Mouse (Mus musculus) intestine, embryonic 14.5 days (tissue): ENCODE measurements around the gene Slc38a6. TPM values are rescaled to one million over a fixed set of nuclear protein-coding genes. Genes with fewer than 3 reads are reported as not detected.
A peak's percentile ranks its signal among the peaks of the same experiment; 100 is the strongest.

Experiments
- ATAC-seq: fragments of 200-750 bp; cut with Nextera tagmentation; replicated peaks from 2 replicates; pipeline ENCODE4 v1.8.0; 2017; ENCODE audit warnings: low read depth, moderate number of reproducible peaks, moderate TSS enrichment, moderate library complexity; ENCODE audit not compliant: low FRiP score, low TSS enrichment
- DNase-seq: peaks from one replicate; pipeline ENCODE4 v3.0.0-alpha.2; 2018; ENCODE audit warnings: low spot score
- H3K27ac ChIP-seq: fragments of 300-500 bp; sonication (generic); 2 replicates; pipeline ENCODE4 v1.5.1; 2014; ENCODE audit warnings: low read depth, mild to moderate bottlenecking, control low read depth
- H3K27me3 ChIP-seq: fragments of 300-500 bp; sonication (generic); replicated peaks from 2 replicates; pipeline ENCODE4 v1.6.1; 2014; ENCODE audit warnings: low read length, control low read depth; ENCODE audit not compliant: control insufficient read depth, insufficient read depth
- H3K36me3 ChIP-seq: fragments of 300-500 bp; sonication (generic); 2 replicates; pipeline ENCODE4 v1.6.1; 2014; ENCODE audit warnings: low read length, control low read depth; ENCODE audit not compliant: control insufficient read depth, insufficient read depth
- H3K4me1 ChIP-seq: fragments of 300-500 bp; sonication (generic); replicated peaks from 2 replicates; pipeline ENCODE4 v1.6.1; 2014; ENCODE audit warnings: low read length, control low read depth, mixed read lengths; ENCODE audit not compliant: control insufficient read depth, insufficient read depth
- H3K4me2 ChIP-seq: fragments of 300-500 bp; sonication (generic); 2 replicates; pipeline ENCODE4 v1.6.1; 2014; ENCODE audit warnings: low read length
- H3K4me3 ChIP-seq: fragments of 300-500 bp; sonication (generic); 2 replicates; pipeline ENCODE4 v1.5.1; 2014; ENCODE audit warnings: low read depth, low read length, control low read depth, mixed read lengths
- H3K9ac ChIP-seq: fragments of 300-500 bp; sonication (generic); 2 replicates; pipeline ENCODE4 v1.6.1; 2014; ENCODE audit warnings: mild to moderate bottlenecking, low read length
- H3K9me3 ChIP-seq: fragments of 300-500 bp; sonication (generic); 2 replicates; pipeline ENCODE4 v1.6.1; 2016; ENCODE audit warnings: low read length, control low read depth; ENCODE audit not compliant: control insufficient read depth
- WGBS: fragments of 180-500 bp; shearing (Covaris S2); extraction: QIAGEN DNeasy Blood & Tissue Kit; methylation state at CpG from one replicate; pipeline ENCODE4 v1.1.7; 2014; 5-methylcytosine and 5-hydroxymethylcytosine counted together
- polyA plus RNA-seq: library from polyadenylated mRNA; unstranded; fragments of >200 nt; fragmentation: Nextera tagmentation; extraction: Ambion mirVana; gene quantifications from 2 replicates; pipeline ENCODE4 v1.2.1, GENCODE M21; 2014

Slc38a6 gene
- polyA plus RNA-seq, 1 experiment from 2014 or later = 9.6 TPM

- Histone ChIP-seq H3K27ac (no peak overlapping the region), H3K4me1 (no peaks in the 10 kb centered on the region; the same call in 1 of the 2 replicates), H3K4me3 (no peak overlapping the region), H3K9me3 (no peaks in the 10 kb centered on the region), H3K4me2 (no peak overlapping the region), H3K36me3 (0 out of 2 replicates have a peak, but pooled peaks cover 4% of the 10 kb centered on the region), H3K9ac (no peak overlapping the region), H3K27me3 (no peaks in the 10 kb centered on the region)
- 95% methylated on average over 4 of the region's 4 CpGs for WGBS
- no peak for ATAC-seq
- no peak for DNase-seq
Measured at GRCm38 (mm10) chr12:73344300-73344699, 57.7 kb downstream of the Slc38a6 start.

- Histone ChIP-seq H3K4me2 (no peak overlapping the region), H3K36me3 (0 out of 2 replicates have a peak, but pooled peaks cover 4% of the 10 kb centered on the region), H3K27ac (no peak overlapping the region), H3K27me3 (no peaks in the 10 kb centered on the region), H3K9me3 (no peaks in the 10 kb centered on the region), H3K4me1 (no peaks in the 10 kb centered on the region; the same call in 1 of the 2 replicates), H3K9ac (no peak overlapping the region), H3K4me3 (no peak overlapping the region)
- ATAC-seq (no peak), DNase-seq (no peak)
- 81% methylated on average over 12 of the region's 12 CpGs for WGBS
Measured at GRCm38 (mm10) chr12:73345157-73345556, 58.6 kb downstream of the Slc38a6 start.

GRCm38 (mm10) chr12:73347202-73347601, 60.6 kb downstream of the Slc38a6 start:
- H3K27ac ChIP-seq = no peak overlapping the region
- no peaks in the 10 kb centered on the region for H3K27me3 ChIP-seq
- ATAC-seq = no peak
- H3K36me3 ChIP-seq = 0 out of 2 replicates have a peak, but pooled peaks cover 4% of the 10 kb centered on the region
- no peak overlapping the region for H3K4me2 ChIP-seq
- peak; percentile 16 for DNase-seq
- no peaks in the 10 kb centered on the region for H3K9me3 ChIP-seq
- no peak overlapping the region for H3K9ac ChIP-seq
- 77% methylated on average over 7 of the region's 7 CpGs for WGBS
- no peak overlapping the region for H3K4me3 ChIP-seq
- peaks cover 6% of the 10 kb centered on the region; the same call in 1 of the 2 replicates for H3K4me1 ChIP-seq

GRCm38 (mm10) chr12:73350466-73350865, 63.9 kb downstream of the Slc38a6 start:
- no peak overlapping the region; the same call in 1 of the 2 replicates for H3K4me2 ChIP-seq
- peaks cover 6% of the 10 kb centered on the region; the same call in 1 of the 2 replicates for H3K4me1 ChIP-seq
- H3K9ac ChIP-seq = no peak overlapping the region
- 52% methylated on average over 7 of the region's 7 CpGs for WGBS
- ATAC-seq (no peak), DNase-seq (peak; percentile 24)
- no peak overlapping the region for H3K4me3 ChIP-seq
- peak overlapping the region; percentile 75; the same call in 1 of the 2 replicates for H3K27ac ChIP-seq
- no peaks in the 10 kb centered on the region for H3K27me3 ChIP-seq
- H3K36me3 ChIP-seq = no peaks in the 10 kb centered on the region
- H3K9me3 ChIP-seq = no peaks in the 10 kb centered on the region

- WGBS = 29% methylated on average over 9 of the region's 9 CpGs
- Histone ChIP-seq H3K4me1 (peaks cover 6% of the 10 kb centered on the region; the same call in 1 of the 2 replicates), H3K9ac (no peak overlapping the region), H3K27ac (peak overlapping the region; percentile 75; the same call in 1 of the 2 replicates), H3K4me2 (peak overlapping the region; percentile 34; the same call in 1 of the 2 replicates), H3K27me3 (no peaks in the 10 kb centered on the region), H3K36me3 (no peaks in the 10 kb centered on the region), H3K4me3 (no peak overlapping the region), H3K9me3 (no peaks in the 10 kb centered on the region)
- peak; percentile 58 for DNase-seq
- ATAC-seq = no peak
Measured at GRCm38 (mm10) chr12:73350982-73351381, 64.4 kb downstream of the Slc38a6 start.

GRCm38 (mm10) chr12:73351746-73352145, 65.2 kb downstream of the Slc38a6 start:
- ATAC-seq (no peak), DNase-seq (peak; percentile 24)
- no peak overlapping the region for H3K4me2 ChIP-seq
- H3K9me3 ChIP-seq = no peaks in the 10 kb centered on the region
- no peak overlapping the region for H3K9ac ChIP-seq
- no peaks in the 10 kb centered on the region for H3K27me3 ChIP-seq
- peaks cover 6% of the 10 kb centered on the region; the same call in 1 of the 2 replicates for H3K4me1 ChIP-seq
- H3K36me3 ChIP-seq = no peaks in the 10 kb centered on the region
- H3K27ac ChIP-seq = 0 out of 2 replicates have a peak overlapping the region, but pooled peaks have one; percentile 22
- 48% methylated on average over 14 of the region's 14 CpGs for WGBS
- H3K4me3 ChIP-seq = no peak overlapping the region

GRCm38 (mm10) chr12:73353362-73353761, 66.8 kb downstream of the Slc38a6 start:
- Histone ChIP-seq H3K27me3 (no peaks in the 10 kb centered on the region), H3K9ac (no peak overlapping the region), H3K27ac (no peak overlapping the region), H3K36me3 (no peaks in the 10 kb centered on the region), H3K4me3 (no peak overlapping the region), H3K9me3 (no peaks in the 10 kb centered on the region), H3K4me2 (no peak overlapping the region), H3K4me1 (peaks cover 6% of the 10 kb centered on the region; the same call in 1 of the 2 replicates)
- DNase-seq (peak; percentile 32), ATAC-seq (no peak)
- 88% methylated on average over 5 of the region's 5 CpGs for WGBS

- Histone ChIP-seq H3K27ac (no peak overlapping the region), H3K9me3 (no peaks in the 10 kb centered on the region), H3K36me3 (no peaks in the 10 kb centered on the region), H3K4me3 (no peak overlapping the region), H3K27me3 (no peaks in the 10 kb centered on the region), H3K4me2 (no peak overlapping the region), H3K4me1 (peaks cover 6% of the 10 kb centered on the region; the same call in 1 of the 2 replicates), H3K9ac (no peak overlapping the region)
- peak; percentile 23 for DNase-seq
- ATAC-seq = no peak
- 67% methylated on average over 4 of the region's 4 CpGs for WGBS
Measured at GRCm38 (mm10) chr12:73354521-73354920, 67.9 kb downstream of the Slc38a6 start.
